Comparison of ENCODE assay signal across 9 mouse cellular contexts in the genomic region with DNA sequence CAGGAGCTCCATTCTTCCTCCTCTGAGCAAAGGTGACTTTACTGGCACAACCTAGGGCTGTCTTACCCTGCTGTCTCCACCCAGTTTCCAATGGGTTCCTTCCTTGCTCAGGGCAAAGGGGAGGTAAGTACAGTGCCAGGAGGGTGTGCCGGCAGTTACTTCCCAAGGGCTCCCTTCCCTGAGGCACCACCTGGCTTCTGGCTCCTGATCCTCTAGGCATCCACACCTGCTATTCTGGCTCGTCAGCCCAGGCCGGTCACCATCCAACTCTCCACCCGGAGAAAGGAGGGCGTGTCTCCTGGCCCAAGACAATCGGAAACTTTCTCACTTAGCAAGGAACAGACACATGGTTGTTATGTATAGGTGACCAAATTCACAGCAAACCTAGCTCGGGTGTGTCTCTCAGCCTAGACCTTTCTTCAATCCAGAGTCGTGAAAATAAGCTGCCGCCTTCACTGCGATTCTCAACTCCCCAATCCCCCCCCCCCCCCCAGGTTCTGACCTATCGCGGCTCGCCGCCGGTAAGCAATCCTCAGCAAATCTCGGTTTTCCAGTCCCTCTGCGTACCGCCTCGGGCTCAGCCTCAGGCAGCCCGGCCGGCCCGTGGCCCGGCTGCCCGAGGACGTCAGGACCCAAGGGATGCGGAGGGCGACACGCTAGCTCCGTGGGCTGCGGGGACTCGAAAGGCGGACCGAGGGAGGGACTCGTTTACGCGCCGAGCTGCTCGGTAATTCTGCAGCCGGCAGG. TPM values are rescaled to one million over a fixed set of nuclear protein-coding genes. Genes with fewer than 3 reads are reported as not detected.
DNase-seq lines count a peak whose midpoint lies in the region; ATAC-seq lines count a peak whose summit lies in the region.
"Had no signal": no experiment of that assay in that cellular context is flagged by ENCODE, and none has a peak within 500 bp of the region (broad histone marks: within the 10 kb centered on the region; RNA-seq: fewer than 3 reads in every experiment).

No protein-coding gene starts in this region.

- peak overlapping the region; percentile 97 for H3K9ac ChIP-seq in heart, embryonic 13.5 days
- peak overlapping the region; percentile 84 for H3K9ac ChIP-seq in midbrain, embryonic 14.5 days (replicated peaks; ENCODE audit: low read length)

- no peaks in the 10 kb centered on the region for H3K9me3 ChIP-seq in heart, embryonic 13.5 days
- no peaks in the 10 kb centered on the region for H3K9me3 ChIP-seq in midbrain, embryonic 14.5 days (ENCODE audit: control insufficient read depth, low read length)

- H3K36me3 ChIP-seq in heart, embryonic 13.5 days: 0 out of 2 replicates have a peak, but pooled peaks cover 5% of the 10 kb centered on the region
- H3K36me3 ChIP-seq in midbrain, embryonic 14.5 days (ENCODE audit: control insufficient read depth, insufficient read depth, low read length): no peaks in the 10 kb centered on the region

- peak overlapping the region; percentile 82 for H3K4me2 ChIP-seq in heart, embryonic 13.5 days
- H3K4me2 ChIP-seq in midbrain, embryonic 14.5 days (ENCODE audit: low read length): peak overlapping the region; percentile 81

- no peaks in the 10 kb centered on the region for H3K27me3 ChIP-seq in heart, embryonic 13.5 days (replicated peaks)
- no peaks in the 10 kb centered on the region for H3K27me3 ChIP-seq in midbrain, embryonic 14.5 days (ENCODE audit: control insufficient read depth, insufficient read depth, low read length)

- peak overlapping the region; percentile 84 for H3K4me3 ChIP-seq in heart, embryonic 13.5 days
- H3K4me3 ChIP-seq in midbrain, embryonic 14.5 days (replicated peaks; ENCODE audit: low read depth, low read length): peak overlapping the region; percentile 69

- H3K4me1 ChIP-seq in heart, embryonic 13.5 days: peaks cover 92% of the 10 kb centered on the region
- H3K4me1 ChIP-seq in midbrain, embryonic 14.5 days (ENCODE audit: control insufficient read depth, insufficient read depth, low read length): peaks cover 61% of the 10 kb centered on the region

- WGBS in heart, embryonic 13.5 days: under 1% methylated on average over 38 of the region's 39 CpGs
- 1% methylated on average over 39 of the region's 39 CpGs for WGBS in midbrain, embryonic 14.5 days

- peak; percentile 26 for ATAC-seq in heart, embryonic 13.5 days (ENCODE audit: extremely low read depth, insufficient number of reproducible peaks, low FRiP score, low TSS enrichment)
- ATAC-seq in midbrain, embryonic 14.5 days (ENCODE audit: low FRiP score, low TSS enrichment): peak; percentile 49

- H3K27ac ChIP-seq in heart, embryonic 13.5 days (replicated peaks): peak overlapping the region; percentile 98
- peak overlapping the region; percentile 87 for H3K27ac ChIP-seq in midbrain, embryonic 14.5 days (replicated peaks; ENCODE audit: low read depth, low read length)

- DNase-seq in gastrocnemius, adult 18-20 months (ENCODE audit: low spot score): peak; percentile 42
- no peak for DNase-seq in gastrocnemius, postnatal 25 days
- peak; percentile 66 for DNase-seq in brain, adult 2 months (ENCODE audit: low read depth, low spot score)
- DNase-seq in kidney, postnatal 25 days: peak; percentile 66 to 87
- no peak for DNase-seq in midbrain, embryonic 14.5 days
- DNase-seq in frontal cortex, adult 2 months (ENCODE audit: extremely low spot score in 1 of 2, low spot score in 1 of 2): no peak
- no peak for DNase-seq in spleen, postnatal 14 days (ENCODE audit: low spot score in 2 of 2)

RNA-seq across cellular contexts. Expression of gene Bcar1, which starts 12.2 kb away (rescaled TPM):
- 10 to 100 TPM; 10.6 to 10.8 TPM for total RNA-seq in gastrocnemius, adult 18-20 months (2021)
- total RNA-seq in gastrocnemius, postnatal 25 days (2021): 1 to 10 TPM; 8.7 to 9.7 TPM
- 40.2 and 43.4 TPM in 2 replicates for polyA plus RNA-seq in heart, embryonic 13.5 days (2015; fragmentation: Nextera tagmentation; extraction: Ambion mirVana)
- polyA plus RNA-seq in midbrain, embryonic 14.5 days (2014; fragmentation: Nextera tagmentation; extraction: Ambion mirVana): 43.7 and 52.7 TPM in 2 replicates
- 42.1 and 44.2 TPM in 2 replicates for polyA plus RNA-seq in frontal cortex, adult 2 months (2012; rRNA removed)

RNA-seq across cellular contexts. Expression of gene Ctrb1, which starts 40.6 kb away (rescaled TPM):
- total RNA-seq in gastrocnemius, adult 18-20 months (2021): under 1 TPM in 1 of 2 experiments, not detected in 1; 0.71 TPM
- total RNA-seq in gastrocnemius, postnatal 25 days (2021): not detected
- polyA plus RNA-seq in heart, embryonic 13.5 days (2015; fragmentation: Nextera tagmentation; extraction: Ambion mirVana): 1.9 TPM in 1 of 2 replicates, not detected in the other
- polyA plus RNA-seq in midbrain, embryonic 14.5 days (2014; fragmentation: Nextera tagmentation; extraction: Ambion mirVana): not detected in 2 replicates
- 0.24 and 0.25 TPM in 2 replicates for polyA plus RNA-seq in frontal cortex, adult 2 months (2012; rRNA removed)
- total RNA-seq: neutrophil, adult 5-6 weeks had no signal

Comparison
In these comparisons a context has a peak if more than half of its experiments do, and no peak if none do; other contexts are left out.
1. DNase-seq: peak in gastrocnemius, adult 18-20 months (single experiment), brain, adult 2 months (single experiment) and kidney, postnatal 25 days (2 of 2); none in gastrocnemius, postnatal 25 days (single experiment), midbrain, embryonic 14.5 days (single experiment), frontal cortex, adult 2 months (0 of 2) and spleen, postnatal 14 days (0 of 2).